Mouse (Mus musculus): ENCODE measurements around the gene Mpg. TPM values are rescaled to one million over a fixed set of nuclear protein-coding genes. Genes with fewer than 3 reads are reported as not detected.
"Not testable (repeated sequence)": the region's sequence is repeated elsewhere in the genome, so short reads cannot be mapped to it uniquely, and the experiment has no call there.

The Mpg gene
- polyA plus RNA-seq, 1 experiment from 2014 or later = 37.8 TPM

- H3K4me2 ChIP-seq (ENCODE audit: low read depth, severe bottlenecking) = no peak overlapping the region
- H3K27me3 ChIP-seq (ENCODE audit: control insufficient read depth, insufficient read depth, low read length) = no peaks in the 10 kb centered on the region
- no peak overlapping the region for H3K27ac ChIP-seq (replicated peaks; ENCODE audit: low read depth, low read length)
- H3K9ac ChIP-seq (ENCODE audit: low read length) = no peak overlapping the region
- H3K4me1 ChIP-seq (ENCODE audit: control insufficient read depth, insufficient read depth, low read length) = no peaks in the 10 kb centered on the region
- no peak for ATAC-seq (ENCODE audit: insufficient number of reproducible peaks, low FRiP score, low TSS enrichment, low read depth)
- WGBS = 77% methylated on average over 14 of the region's 14 CpGs
- no peak overlapping the region for H3K4me3 ChIP-seq (ENCODE audit: low read depth, low read length)
- H3K9me3 ChIP-seq (ENCODE audit: control insufficient read depth, low read length) = no peaks in the 10 kb centered on the region
- no peaks in the 10 kb centered on the region for H3K36me3 ChIP-seq (ENCODE audit: control insufficient read depth, insufficient read depth, low read length)
- DNase-seq (ENCODE audit: low spot score) = no peak
Measured at GRCm38 (mm10) chr11:32198256-32198955, 27.9 kb upstream of the Mpg start.

DNA sequence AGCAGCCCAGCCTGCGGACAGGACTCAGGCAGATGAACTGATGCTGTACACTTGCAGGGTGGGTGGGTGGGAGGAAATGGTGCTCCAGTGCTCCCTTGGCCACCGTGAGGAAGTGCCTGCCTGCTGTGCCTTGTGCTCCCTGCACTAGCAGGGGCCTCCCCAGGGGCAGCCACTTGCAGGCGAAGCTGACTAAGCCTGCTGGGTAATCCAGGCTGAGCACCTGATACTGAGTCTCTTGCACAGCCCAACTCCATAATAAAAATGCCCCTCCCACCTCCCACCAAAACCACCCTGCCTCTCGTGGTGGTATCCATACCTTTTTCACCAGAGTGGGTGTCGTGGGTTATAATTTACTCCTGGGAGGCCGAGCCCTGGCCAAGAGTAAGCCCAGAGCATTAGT, 27.1 kb upstream of the Mpg start:
- DNase-seq (ENCODE audit: low spot score) = no peak
- Histone ChIP-seq H3K36me3 (ENCODE audit: control insufficient read depth, insufficient read depth, low read length) (no peaks in the 10 kb centered on the region), H3K27ac (replicated peaks; ENCODE audit: low read depth, low read length) (no peak overlapping the region), H3K9ac (ENCODE audit: low read length) (no peak overlapping the region), H3K9me3 (ENCODE audit: control insufficient read depth, low read length) (no peaks in the 10 kb centered on the region), H3K4me3 (ENCODE audit: low read depth, low read length) (no peak overlapping the region), H3K4me2 (ENCODE audit: low read depth, severe bottlenecking) (no peak overlapping the region), H3K27me3 (ENCODE audit: control insufficient read depth, insufficient read depth, low read length) (no peaks in the 10 kb centered on the region), H3K4me1 (ENCODE audit: control insufficient read depth, insufficient read depth, low read length) (no peaks in the 10 kb centered on the region)
- ATAC-seq (ENCODE audit: insufficient number of reproducible peaks, low FRiP score, low TSS enrichment, low read depth) = no peak
- WGBS = 54% methylated on average over 6 of the region's 6 CpGs

GRCm38 (mm10) chr11:32200075-32200601, 26.2 kb upstream of the Mpg start, which contains the start of gene Il9r:
TSS of gene Il9r (minus strand) at chr11:32200279.
- no peak within 1 kb of the TSS for H3K4me2 ChIP-seq (ENCODE audit: low read depth, severe bottlenecking)
- H3K9ac ChIP-seq (ENCODE audit: low read length) = no peak within 1 kb of the TSS
- 72% methylated on average over 10 of the region's 10 CpGs for WGBS
- H3K4me1 ChIP-seq (ENCODE audit: control insufficient read depth, insufficient read depth, low read length) = no peaks in the 10 kb centered on the region; the same call in 1 of the 2 replicates
- DNase-seq (ENCODE audit: low spot score) (no peak), ATAC-seq (ENCODE audit: insufficient number of reproducible peaks, low FRiP score, low TSS enrichment, low read depth) (no peak)
- no peaks in the 10 kb centered on the region for H3K36me3 ChIP-seq (ENCODE audit: control insufficient read depth, insufficient read depth, low read length)
- no peaks in the 10 kb centered on the region for H3K9me3 ChIP-seq (ENCODE audit: control insufficient read depth, low read length)
- no peak within 1 kb of the TSS for H3K4me3 ChIP-seq (ENCODE audit: low read depth, low read length)
- H3K27ac ChIP-seq (replicated peaks; ENCODE audit: low read depth, low read length) = no peak within 1 kb of the TSS
- H3K27me3 ChIP-seq (ENCODE audit: control insufficient read depth, insufficient read depth, low read length) = no peaks in the 10 kb centered on the region

- H3K27me3 ChIP-seq (ENCODE audit: control insufficient read depth, insufficient read depth, low read length); H3K4me3 ChIP-seq (ENCODE audit: low read depth, low read length); H3K9ac ChIP-seq (ENCODE audit: low read length); H3K4me1 ChIP-seq (ENCODE audit: control insufficient read depth, insufficient read depth, low read length); DNase-seq (ENCODE audit: low spot score); H3K4me2 ChIP-seq (ENCODE audit: low read depth, severe bottlenecking); ATAC-seq (ENCODE audit: insufficient number of reproducible peaks, low FRiP score, low TSS enrichment, low read depth); H3K9me3 ChIP-seq (ENCODE audit: control insufficient read depth, low read length); H3K36me3 ChIP-seq (ENCODE audit: control insufficient read depth, insufficient read depth, low read length); H3K27ac ChIP-seq (replicated peaks; ENCODE audit: low read depth, low read length): not testable (repeated sequence)
- 57% methylated on average over 1 of the region's 1 CpGs for WGBS
Measured at GRCm38 (mm10) chr11:32200992-32201391, 25.3 kb upstream of the Mpg start.

- 84% methylated on average over 11 of the region's 11 CpGs for WGBS
- Histone ChIP-seq H3K36me3 (ENCODE audit: control insufficient read depth, insufficient read depth, low read length) (no peaks in the 10 kb centered on the region), H3K9ac (ENCODE audit: low read length) (no peak overlapping the region)
Measured at GRCm38 (mm10) chr11:32201922-32202685, 24.2 kb upstream of the Mpg start.

GRCm38 (mm10) chr11:32205058-32205873, 21.0 kb upstream of the Mpg start, which contains the start of gene Snrnp25:
TSS of gene Snrnp25 (plus strand) at chr11:32205415.
- Histone ChIP-seq H3K4me3 (ENCODE audit: low read depth, low read length) (peak within 1 kb of the TSS; percentile 71), H3K36me3 (ENCODE audit: control insufficient read depth, insufficient read depth, low read length) (peaks cover 15% of the 10 kb centered on the region), H3K27ac (replicated peaks; ENCODE audit: low read depth, low read length) (peak within 1 kb of the TSS; percentile 52; the same call in 1 of the 2 replicates), H3K4me1 (ENCODE audit: control insufficient read depth, insufficient read depth, low read length) (peaks cover 3% of the 10 kb centered on the region; the same call in 1 of the 2 replicates), H3K27me3 (ENCODE audit: control insufficient read depth, insufficient read depth, low read length) (no peaks in the 10 kb centered on the region), H3K9ac (ENCODE audit: low read length) (peak within 1 kb of the TSS; percentile 80), H3K9me3 (ENCODE audit: control insufficient read depth, low read length) (no peaks in the 10 kb centered on the region), H3K4me2 (ENCODE audit: low read depth, severe bottlenecking) (peak within 1 kb of the TSS; percentile 67)
- ATAC-seq (ENCODE audit: insufficient number of reproducible peaks, low FRiP score, low TSS enrichment, low read depth) = peak; percentile 100
- peak; percentile 95 for DNase-seq (ENCODE audit: low spot score)
- WGBS = under 1% methylated on average over 52 of the region's 52 CpGs

More at GRCm38 (mm10) chr11:32201922-32202685, 24.2 kb upstream of the Mpg start:
- Histone ChIP-seq H3K4me2 (ENCODE audit: low read depth, severe bottlenecking) (no peak overlapping the region), H3K27ac (replicated peaks; ENCODE audit: low read depth, low read length) (no peak overlapping the region), H3K9me3 (ENCODE audit: control insufficient read depth, low read length) (no peaks in the 10 kb centered on the region), H3K27me3 (ENCODE audit: control insufficient read depth, insufficient read depth, low read length) (no peaks in the 10 kb centered on the region), H3K4me3 (ENCODE audit: low read depth, low read length) (no peak overlapping the region), H3K4me1 (ENCODE audit: control insufficient read depth, insufficient read depth, low read length) (peaks cover 3% of the 10 kb centered on the region; the same call in 1 of the 2 replicates)
- DNase-seq (ENCODE audit: low spot score) (no peak), ATAC-seq (ENCODE audit: insufficient number of reproducible peaks, low FRiP score, low TSS enrichment, low read depth) (no peak)

GRCm38 (mm10) chr11:32210623-32211022, 15.7 kb upstream of the Mpg start:
- no peak for ATAC-seq (ENCODE audit: insufficient number of reproducible peaks, low FRiP score, low TSS enrichment, low read depth)
- Histone ChIP-seq H3K4me3 (ENCODE audit: low read depth, low read length) (no peak overlapping the region), H3K9ac (ENCODE audit: low read length) (no peak overlapping the region), H3K36me3 (ENCODE audit: control insufficient read depth, insufficient read depth, low read length) (peaks cover 22% of the 10 kb centered on the region), H3K27me3 (ENCODE audit: control insufficient read depth, insufficient read depth, low read length) (no peaks in the 10 kb centered on the region), H3K4me2 (ENCODE audit: low read depth, severe bottlenecking) (no peak overlapping the region), H3K9me3 (ENCODE audit: control insufficient read depth, low read length) (no peaks in the 10 kb centered on the region), H3K4me1 (ENCODE audit: control insufficient read depth, insufficient read depth, low read length) (0 out of 2 replicates have a peak, but pooled peaks cover 3% of the 10 kb centered on the region), H3K27ac (replicated peaks; ENCODE audit: low read depth, low read length) (no peak overlapping the region)
- 82% methylated on average over 9 of the region's 9 CpGs for WGBS
- DNase-seq (ENCODE audit: low spot score) = no peak

Data from limb, embryonic 11.5 days (tissue).